Mouse (Mus musculus): ENCODE results near the gene Smad3. TPM values are rescaled to one million over a fixed set of nuclear protein-coding genes. Genes with fewer than 3 reads are reported as not detected.

Smad3 gene
- polyA plus RNA-seq, 1 experiment from 2014 or later: 11.8 TPM

- peak; percentile 88 for DNase-seq (ENCODE audit: low spot score)
- Histone ChIP-seq H3K36me3 (ENCODE audit: insufficient read depth, low read length) (no peaks in the 10 kb centered on the region), H3K9me3 (ENCODE audit: low read length) (no peaks in the 10 kb centered on the region), H3K27me3 (replicated peaks; ENCODE audit: insufficient read depth, low read length) (no peaks in the 10 kb centered on the region), H3K27ac (ENCODE audit: low read length) (peak overlapping the region; percentile 96), H3K4me1 (ENCODE audit: insufficient read depth, low read depth, low read length) (peaks cover 9% of the 10 kb centered on the region), H3K4me3 (ENCODE audit: low read depth, low read length) (peak overlapping the region; percentile 86), H3K9ac (replicated peaks; ENCODE audit: low read depth) (peak overlapping the region; percentile 34; the same call in 1 of the 2 replicates), H3K4me2 (replicated peaks; ENCODE audit: low read depth, low read length) (peak overlapping the region; percentile 97)
- ATAC-seq: peak; percentile 13
- 27% methylated on average over 15 of the region's 15 CpGs for WGBS
- no peak for TF ChIP-seq CTCF (IDR thresholded peaks at IDR 0.05)
- peak; percentile 66; the same call in 1 of the 2 replicates for TF ChIP-seq EP300 (IDR thresholded peaks at IDR 0.05)
Measured at GRCm38 (mm10) chr9:63755671-63756543, 1.9 kb downstream of the Smad3 start.

DNA sequence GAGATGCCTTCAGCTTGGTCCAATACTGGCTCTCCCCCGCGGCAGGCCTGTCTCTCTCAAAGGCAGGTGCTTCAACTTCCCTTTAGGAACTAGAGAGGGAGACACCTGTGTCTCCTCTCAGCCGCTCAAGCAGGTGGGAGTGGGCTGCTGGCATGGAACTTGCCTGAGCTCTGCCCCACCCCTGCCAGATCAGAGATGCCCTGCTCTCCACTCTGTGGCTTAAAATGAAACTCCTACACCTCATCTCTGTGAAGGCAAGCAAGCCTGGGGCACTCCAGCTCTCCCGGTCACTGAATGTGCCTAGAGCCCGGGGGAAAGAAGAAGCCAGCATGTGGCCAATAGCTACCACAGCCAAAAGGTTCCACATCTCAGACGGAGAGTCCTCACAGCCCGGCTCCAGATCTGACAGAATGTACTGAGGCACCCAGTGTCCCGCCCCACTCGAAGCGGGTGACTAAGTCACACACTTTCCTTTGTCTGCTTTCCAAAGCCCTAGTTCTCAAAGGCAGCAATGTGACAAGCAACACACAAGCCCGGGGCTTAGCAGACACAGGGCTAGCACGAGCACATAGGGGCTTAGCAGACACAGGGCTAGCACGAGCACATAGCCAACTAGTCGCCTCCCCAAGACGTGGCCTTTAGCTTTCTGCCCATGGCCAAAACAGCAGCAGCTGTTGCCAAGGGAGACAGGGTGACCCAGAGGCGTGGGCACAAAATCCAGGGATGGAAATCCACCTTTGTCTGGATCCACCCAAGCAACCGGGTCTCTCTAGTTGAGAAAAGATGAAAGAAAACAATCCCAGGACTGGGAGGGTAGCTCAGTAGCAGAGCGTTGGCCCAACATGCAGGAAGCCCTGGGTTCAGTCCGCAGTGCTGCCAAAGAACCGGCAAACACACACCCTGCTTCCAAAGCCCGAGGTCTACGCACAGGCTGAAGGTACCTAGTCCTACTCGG, 3.0 kb downstream of the Smad3 start:
- DNase-seq (ENCODE audit: low spot score) (peak; percentile 84), ATAC-seq (peak; percentile 9; the same call in 1 of the 2 replicates)
- H3K36me3 ChIP-seq (ENCODE audit: insufficient read depth, low read length): no peaks in the 10 kb centered on the region
- H3K27me3 ChIP-seq (replicated peaks; ENCODE audit: insufficient read depth, low read length): no peaks in the 10 kb centered on the region
- peaks cover 15% of the 10 kb centered on the region for H3K4me1 ChIP-seq (ENCODE audit: insufficient read depth, low read depth, low read length)
- peak overlapping the region; percentile 86 for H3K4me3 ChIP-seq (ENCODE audit: low read depth, low read length)
- peak overlapping the region; percentile 97 for H3K4me2 ChIP-seq (replicated peaks; ENCODE audit: low read depth, low read length)
- WGBS: 36% methylated on average over 23 of the region's 23 CpGs
- H3K9ac ChIP-seq (replicated peaks; ENCODE audit: low read depth): peak overlapping the region; percentile 44; the same call in 1 of the 2 replicates
- H3K9me3 ChIP-seq (ENCODE audit: low read length): no peaks in the 10 kb centered on the region
- TF ChIP-seq CTCF (IDR thresholded peaks at IDR 0.05) (no peak; the same call in 1 of the 2 replicates), EP300 (IDR thresholded peaks at IDR 0.05) (peak; percentile 74)
- peak overlapping the region; percentile 96 for H3K27ac ChIP-seq (ENCODE audit: low read length)

- Histone ChIP-seq H3K36me3 (ENCODE audit: insufficient read depth, low read length) (no peaks in the 10 kb centered on the region), H3K4me2 (replicated peaks; ENCODE audit: low read depth, low read length) (peak overlapping the region; percentile 97), H3K9me3 (ENCODE audit: low read length) (no peaks in the 10 kb centered on the region), H3K4me1 (ENCODE audit: insufficient read depth, low read depth, low read length) (peaks cover 22% of the 10 kb centered on the region), H3K27ac (ENCODE audit: low read length) (peak overlapping the region; percentile 96), H3K9ac (replicated peaks; ENCODE audit: low read depth) (no peak overlapping the region), H3K4me3 (ENCODE audit: low read depth, low read length) (no peak overlapping the region), H3K27me3 (replicated peaks; ENCODE audit: insufficient read depth, low read length) (no peaks in the 10 kb centered on the region)
- ATAC-seq (no peak), DNase-seq (ENCODE audit: low spot score) (no peak)
- no peak for TF ChIP-seq CTCF (IDR thresholded peaks at IDR 0.05)
- TF ChIP-seq EP300 (IDR thresholded peaks at IDR 0.05): no peak
- 67% methylated on average over 5 of the region's 5 CpGs for WGBS
Measured at GRCm38 (mm10) chr9:63754039-63754438, 3.8 kb downstream of the Smad3 start.

DNA sequence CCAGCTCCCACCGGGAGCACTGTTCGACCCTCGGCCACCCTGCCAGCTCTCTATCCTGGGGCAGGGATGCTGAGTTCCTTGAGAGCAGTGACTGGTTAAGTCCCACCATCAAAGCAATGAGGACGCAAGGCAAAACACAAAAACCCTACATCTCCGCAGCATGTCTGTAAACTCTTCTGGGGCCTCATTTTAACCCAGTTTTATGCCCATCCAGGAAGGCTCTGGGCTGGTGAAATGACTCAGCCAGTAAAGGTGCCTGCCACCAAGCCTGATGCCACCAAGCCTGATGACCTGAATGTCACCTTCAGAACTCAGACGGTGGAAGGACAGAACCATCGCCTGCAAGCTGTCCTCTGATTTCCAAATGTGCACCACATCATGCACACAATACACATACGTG, 4.4 kb downstream of the Smad3 start:
- DNase-seq (ENCODE audit: low spot score): no peak
- TF ChIP-seq CTCF (IDR thresholded peaks at IDR 0.05) (no peak), EP300 (IDR thresholded peaks at IDR 0.05) (no peak)
- H3K4me2 ChIP-seq (replicated peaks; ENCODE audit: low read depth, low read length): peak overlapping the region; percentile 32; the same call in 1 of the 2 replicates
- H3K27me3 ChIP-seq (replicated peaks; ENCODE audit: insufficient read depth, low read length): no peaks in the 10 kb centered on the region
- no peak overlapping the region for H3K4me3 ChIP-seq (ENCODE audit: low read depth, low read length)
- no peak overlapping the region for H3K9ac ChIP-seq (replicated peaks; ENCODE audit: low read depth)
- H3K36me3 ChIP-seq (ENCODE audit: insufficient read depth, low read length): no peaks in the 10 kb centered on the region
- H3K4me1 ChIP-seq (ENCODE audit: insufficient read depth, low read depth, low read length): peaks cover 26% of the 10 kb centered on the region
- no peaks in the 10 kb centered on the region for H3K9me3 ChIP-seq (ENCODE audit: low read length)
- WGBS: 66% methylated on average over 8 of the region's 8 CpGs
- ATAC-seq: no peak
- no peak overlapping the region for H3K27ac ChIP-seq (ENCODE audit: low read length)

DNA sequence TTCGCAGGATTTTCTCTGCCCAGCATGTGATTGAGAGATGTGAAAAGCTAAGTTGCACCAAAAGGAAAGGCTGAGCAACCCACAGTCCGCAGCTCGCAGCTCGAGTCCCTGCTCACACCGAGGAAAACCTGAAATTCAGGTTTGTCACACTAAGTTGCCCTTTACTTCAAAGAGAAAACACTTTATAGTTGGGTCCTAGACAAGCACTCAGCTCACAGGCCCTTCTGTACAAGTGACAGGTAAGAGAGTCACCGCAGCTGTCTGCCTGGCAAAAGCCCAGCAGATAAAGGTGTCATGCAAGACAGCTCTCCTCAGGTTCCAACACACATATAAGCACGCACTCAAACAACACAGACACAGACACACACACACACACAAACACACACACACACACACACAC, 5.2 kb downstream of the Smad3 start:
- Histone ChIP-seq H3K27me3 (replicated peaks; ENCODE audit: insufficient read depth, low read length) (no peaks in the 10 kb centered on the region), H3K36me3 (ENCODE audit: insufficient read depth, low read length) (no peaks in the 10 kb centered on the region), H3K9me3 (ENCODE audit: low read length) (no peaks in the 10 kb centered on the region), H3K4me1 (ENCODE audit: insufficient read depth, low read depth, low read length) (peaks cover 34% of the 10 kb centered on the region), H3K4me3 (ENCODE audit: low read depth, low read length) (no peak overlapping the region), H3K9ac (replicated peaks; ENCODE audit: low read depth) (no peak overlapping the region), H3K4me2 (replicated peaks; ENCODE audit: low read depth, low read length) (0 out of 2 replicates have a peak overlapping the region, but pooled peaks have one; percentile 22), H3K27ac (ENCODE audit: low read length) (no peak overlapping the region)
- WGBS: 44% methylated on average over 7 of the region's 7 CpGs
- TF ChIP-seq CTCF (IDR thresholded peaks at IDR 0.05) (no peak), EP300 (IDR thresholded peaks at IDR 0.05) (peak; percentile 94)
- ATAC-seq (peak; percentile 50), DNase-seq (ENCODE audit: low spot score) (peak; percentile 88)

GRCm38 (mm10) chr9:63751325-63751724, 6.5 kb downstream of the Smad3 start:
- peak; percentile 30 for DNase-seq (ENCODE audit: low spot score)
- TF ChIP-seq EP300 (IDR thresholded peaks at IDR 0.05) (no peak), CTCF (IDR thresholded peaks at IDR 0.05) (no peak)
- H3K4me1 ChIP-seq (ENCODE audit: insufficient read depth, low read depth, low read length): peaks cover 45% of the 10 kb centered on the region

More at GRCm38 (mm10) chr9:63751325-63751724, 6.5 kb downstream of the Smad3 start:
- 52% methylated on average over 4 of the region's 4 CpGs for WGBS
- Histone ChIP-seq H3K4me3 (ENCODE audit: low read depth, low read length) (no peak overlapping the region), H3K9me3 (ENCODE audit: low read length) (no peaks in the 10 kb centered on the region), H3K4me2 (replicated peaks; ENCODE audit: low read depth, low read length) (no peak overlapping the region), H3K27me3 (replicated peaks; ENCODE audit: insufficient read depth, low read length) (no peaks in the 10 kb centered on the region), H3K27ac (ENCODE audit: low read length) (no peak overlapping the region), H3K9ac (replicated peaks; ENCODE audit: low read depth) (no peak overlapping the region), H3K36me3 (ENCODE audit: insufficient read depth, low read length) (no peaks in the 10 kb centered on the region)
- ATAC-seq: no peak
